Mouse (Mus musculus) left cerebral cortex, postnatal 36 days (tissue): ENCODE results near the gene Slfnl1. TPM values are rescaled to one million over a fixed set of nuclear protein-coding genes. Genes with fewer than 3 reads are reported as not detected.
A peak's percentile ranks its signal among the peaks of the same experiment; 100 is the strongest.

ENCODE experiments used
- DNase-seq, 2 experiments: peaks; one replicate each; pipeline ENCODE4 v3.0.0; 2021 to 2022; ENCODE audit warnings: low spot score in 2 of 2, mixed read lengths in 1 of 2
- intact Hi-C: fragments of 180-260 bp; cut with DNase I; formaldehyde crosslinking; loops from one replicate; pipeline ENCODE4 v1.15.1; 2025
- total RNA-seq, 2 experiments: library from RNA; stranded (reverse); gene quantifications; 2 replicates each; pipeline ENCODE4 v1.2.3; 2021

Gene Slfnl1
- total RNA-seq, result not detected

DNA sequence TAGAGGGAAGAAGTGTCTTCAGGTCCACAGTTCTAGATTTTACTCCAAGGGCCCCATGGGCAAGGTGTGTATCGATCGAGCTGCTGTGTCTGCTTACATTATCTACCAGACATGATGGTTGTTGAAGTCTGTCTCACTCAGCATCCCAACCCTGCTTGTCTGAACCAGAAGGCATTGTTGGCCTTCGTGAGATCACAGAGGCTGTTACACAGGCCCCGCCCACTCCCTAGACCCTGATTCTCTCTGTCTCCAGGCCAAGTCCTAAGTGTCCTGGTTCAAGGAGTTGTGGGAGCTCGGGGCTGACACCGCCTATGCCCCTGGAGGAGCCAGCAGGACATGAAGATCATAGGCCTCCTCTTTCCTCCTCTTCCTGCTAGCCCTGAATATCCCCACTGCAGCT is at the start of gene Slfnl1:
Gene Slfnl1, plus strand, starts transcription at position 246 of the 400 bp plus-strand sequence.
- intact Hi-C loops, result no loop called here
- DNase-seq, result no peak

DNA sequence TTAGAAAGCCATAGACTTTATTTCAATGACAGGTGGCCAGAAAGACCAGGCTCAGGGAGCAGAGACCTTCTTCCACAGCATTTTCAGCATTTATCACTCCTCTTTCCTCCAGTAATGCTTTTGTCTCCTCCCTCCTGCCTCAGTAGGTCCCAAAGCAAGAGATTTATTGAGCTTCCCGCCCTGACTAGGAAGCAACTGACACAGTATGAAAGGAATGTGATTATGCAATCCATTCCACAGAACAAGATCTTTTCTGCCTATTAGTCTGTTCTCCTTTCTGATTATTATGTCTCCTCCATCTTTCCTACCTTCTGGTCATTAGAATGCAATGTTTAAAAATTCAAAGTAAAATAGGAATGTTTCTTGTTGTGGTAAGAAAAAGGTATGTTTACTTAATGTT is 44.3 kb upstream of the Slfnl1 start:
- no peak for DNase-seq
- intact Hi-C loops, result no loop called here

DNA sequence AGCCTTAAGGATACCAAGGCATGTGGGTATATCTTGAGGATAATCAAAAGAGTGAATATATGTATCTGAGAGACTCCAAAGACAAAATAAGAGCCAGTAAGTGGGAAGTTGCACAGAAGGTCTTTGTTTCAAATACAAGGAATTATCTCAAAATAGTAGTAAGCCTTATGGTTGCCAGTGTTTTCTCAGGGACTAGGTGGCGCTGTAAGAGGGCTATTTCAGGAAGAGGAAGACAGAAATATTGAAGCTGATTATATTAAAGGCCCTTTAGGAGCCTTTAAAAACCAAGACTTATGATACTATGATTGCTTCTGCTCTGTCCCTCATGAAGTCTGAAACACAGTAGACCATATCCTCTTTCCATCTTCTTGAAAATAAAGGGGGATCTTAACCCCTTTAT is 25.1 kb upstream of the Slfnl1 start:
- DNase-seq, result no peak
- intact Hi-C loops, result no loop called here

DNA sequence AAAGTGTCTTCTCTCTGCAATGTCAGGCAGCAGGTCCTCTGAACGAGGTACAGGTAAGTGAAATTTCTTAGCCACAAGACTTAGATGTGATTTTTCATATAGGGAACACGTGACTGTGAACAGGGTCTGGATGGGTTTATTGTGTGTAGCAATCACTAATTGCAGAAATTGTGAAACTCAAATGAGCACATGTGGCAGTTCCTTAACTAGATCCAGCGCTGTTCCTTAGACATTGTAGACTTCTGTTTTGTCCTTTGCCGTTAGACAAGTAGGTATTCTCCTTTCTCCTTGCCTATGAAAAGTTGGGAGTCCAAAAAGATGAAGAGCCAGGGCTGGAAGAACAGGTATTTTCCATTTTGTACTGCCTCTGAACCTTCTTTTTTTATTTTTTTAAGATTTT is 20.8 kb upstream of the Slfnl1 start:
- no peak for DNase-seq
- intact Hi-C loops, result no loop called here

DNA sequence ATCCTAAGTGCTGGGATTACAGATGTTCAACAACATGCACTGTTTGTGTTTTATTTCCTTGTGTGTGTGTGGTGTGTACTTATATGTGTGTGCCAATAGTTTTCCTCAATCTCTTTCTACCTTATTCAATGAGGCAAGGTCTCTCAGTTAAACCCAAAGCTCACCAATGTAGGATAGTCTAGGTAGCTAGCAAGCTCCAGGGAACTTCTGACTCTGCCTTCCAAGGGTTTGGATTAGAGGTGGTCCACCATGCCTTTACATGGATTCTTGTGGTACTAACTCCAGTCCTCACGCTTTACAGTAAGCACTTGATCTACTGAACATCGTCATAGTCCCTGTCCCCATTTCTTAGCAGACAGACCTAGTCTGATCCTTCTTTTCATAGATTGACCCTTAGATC is 17.7 kb upstream of the Slfnl1 start:
- intact Hi-C loops, result no loop called here
- DNase-seq, result no peak

DNA sequence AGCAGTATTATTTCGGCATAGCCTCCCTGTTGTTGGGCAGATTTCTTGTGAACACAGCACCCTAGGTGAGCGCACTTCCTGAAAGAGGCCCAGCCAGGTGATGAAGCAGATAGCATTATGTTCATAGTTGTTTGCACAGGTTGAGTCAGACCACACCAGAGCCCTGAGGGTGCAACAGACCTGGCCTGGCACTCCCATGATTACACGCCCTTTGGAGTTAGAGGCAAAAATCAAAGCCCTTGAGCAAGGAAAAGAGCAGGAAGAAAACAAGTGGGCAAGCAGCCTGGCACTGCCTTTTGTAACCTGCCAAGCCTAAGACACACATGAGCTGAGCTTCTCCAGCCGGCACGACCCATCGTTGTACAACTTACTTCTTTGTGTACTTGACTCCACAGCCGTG is 15.5 kb upstream of the Slfnl1 start:
- no peak for DNase-seq
- intact Hi-C loops, result no loop called here

DNA sequence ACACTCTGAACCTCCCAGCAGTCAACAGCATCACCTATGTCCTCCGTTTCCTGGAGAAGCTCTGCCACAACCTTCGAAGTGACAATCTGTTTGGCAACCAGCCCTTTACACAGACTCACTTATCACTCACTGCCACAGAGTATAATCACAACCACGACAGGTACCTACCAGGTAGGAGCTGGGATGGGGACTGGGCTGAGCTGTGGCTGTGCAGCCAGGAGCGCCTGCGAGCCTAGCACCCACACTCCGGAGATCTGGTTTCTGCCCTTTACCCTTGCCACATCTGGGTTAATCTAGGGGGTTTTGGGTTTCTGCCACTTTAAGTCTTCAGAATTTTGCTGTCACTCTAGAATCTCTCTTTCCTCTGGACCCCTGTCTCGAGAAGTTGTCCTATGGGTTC is 15.1 kb upstream of the Slfnl1 start:
- no peak for DNase-seq
- intact Hi-C loops, result no loop called here

DNA sequence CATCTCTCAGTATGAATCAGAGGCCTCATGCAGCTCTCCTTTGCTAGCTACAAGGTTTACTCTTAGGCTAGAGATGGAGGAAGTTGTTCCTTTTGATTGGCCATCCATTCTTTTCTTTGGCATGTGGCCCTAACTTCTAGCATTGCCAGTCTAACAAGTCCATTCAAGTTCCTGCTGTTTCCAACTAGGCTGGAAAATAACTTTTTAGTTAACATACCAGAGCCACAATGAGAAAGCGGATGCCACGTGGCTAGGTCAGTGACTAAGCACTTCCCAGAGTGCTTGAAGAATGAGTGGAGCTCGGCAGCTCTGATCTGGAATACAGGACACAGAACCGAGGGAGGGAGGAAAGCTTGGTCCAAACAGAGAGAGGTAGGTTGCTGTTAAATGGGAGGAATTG is 14.7 kb upstream of the Slfnl1 start:
- no peak for DNase-seq
- intact Hi-C loops, result no loop called here

DNA sequence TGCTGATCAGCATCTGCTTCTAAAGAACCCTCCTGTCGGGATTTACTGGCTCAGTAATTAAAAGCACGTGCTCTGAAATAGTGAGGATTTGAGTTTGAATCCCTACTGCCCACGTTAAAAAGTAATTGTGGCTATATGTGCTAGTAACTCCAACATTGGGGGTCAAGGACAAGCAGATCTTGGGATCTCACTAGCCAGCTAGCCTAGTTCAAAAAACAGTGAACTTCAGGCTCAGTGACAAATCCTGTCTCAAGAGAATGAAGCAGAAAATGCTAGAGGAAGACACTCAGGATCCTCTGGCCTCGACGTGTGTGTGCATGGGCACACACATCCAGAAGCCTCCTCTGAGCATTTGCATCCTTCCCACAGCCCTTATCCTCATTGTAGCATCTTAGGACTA is 10.3 kb upstream of the Slfnl1 start:
- DNase-seq, result no peak
- intact Hi-C loops, result no loop called here

DNA sequence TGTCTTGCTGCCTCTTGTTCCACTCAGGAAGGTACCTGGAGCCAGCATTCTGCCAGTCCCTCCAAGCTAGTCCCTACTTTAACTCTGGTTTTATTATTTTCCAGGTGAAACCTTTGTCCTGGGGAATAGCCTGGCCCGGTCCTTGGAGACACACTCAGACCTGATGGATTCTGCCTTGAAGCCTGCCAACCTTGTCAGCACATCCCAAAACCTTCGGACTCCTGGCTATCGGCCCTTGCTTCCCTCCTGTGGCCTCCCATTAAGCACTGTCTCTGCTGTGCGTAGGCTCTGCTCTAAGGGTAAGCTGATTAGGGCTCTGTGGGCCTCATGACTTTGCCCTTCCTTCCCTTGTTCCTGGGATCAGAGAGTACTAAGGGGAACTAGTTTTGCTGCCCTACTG is 9.7 kb upstream of the Slfnl1 start:
- no peak for DNase-seq
- intact Hi-C loops, result no loop called here

DNA sequence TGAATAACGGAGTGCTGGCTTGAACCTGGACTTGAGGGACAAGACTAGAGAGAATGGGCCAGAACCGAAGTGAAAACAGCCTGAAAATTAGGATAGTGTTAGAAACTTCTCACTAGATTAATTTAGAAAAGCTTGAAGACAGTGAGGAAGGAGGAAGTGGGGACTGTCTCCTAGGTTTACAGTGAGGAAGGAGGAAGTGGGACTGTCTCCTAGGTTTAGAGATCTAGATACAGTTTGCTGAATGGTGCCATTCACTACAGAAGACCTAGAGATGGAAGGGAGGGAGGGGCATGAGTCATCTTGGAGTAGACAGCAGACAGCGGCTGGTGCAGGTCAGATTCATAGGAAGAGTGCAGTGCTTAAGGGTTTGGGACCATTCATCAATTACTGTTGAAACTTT is 8.9 kb upstream of the Slfnl1 start:
- intact Hi-C loops, result no loop called here
- no peak for DNase-seq

DNA sequence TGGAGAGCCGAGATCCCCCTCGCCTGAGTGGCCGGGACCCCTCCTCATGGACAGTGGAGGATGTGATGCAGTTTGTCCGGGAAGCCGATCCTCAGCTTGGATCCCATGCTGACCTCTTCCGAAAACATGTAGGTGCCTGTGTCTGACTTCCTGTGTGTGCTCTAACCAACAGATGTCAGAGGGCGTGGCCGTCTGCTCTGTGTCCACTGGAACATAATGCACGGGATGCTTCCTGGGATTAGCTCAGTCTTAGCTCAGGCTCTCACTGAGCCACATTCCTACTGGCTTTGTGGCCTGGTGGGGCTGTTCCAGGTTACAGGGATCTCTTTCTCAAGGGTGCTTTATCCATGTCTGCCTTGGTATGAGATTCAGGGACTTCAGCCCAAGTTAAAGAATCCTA is 3.9 kb upstream of the Slfnl1 start:
- intact Hi-C loops, result no loop called here
- DNase-seq, result no peak

DNA sequence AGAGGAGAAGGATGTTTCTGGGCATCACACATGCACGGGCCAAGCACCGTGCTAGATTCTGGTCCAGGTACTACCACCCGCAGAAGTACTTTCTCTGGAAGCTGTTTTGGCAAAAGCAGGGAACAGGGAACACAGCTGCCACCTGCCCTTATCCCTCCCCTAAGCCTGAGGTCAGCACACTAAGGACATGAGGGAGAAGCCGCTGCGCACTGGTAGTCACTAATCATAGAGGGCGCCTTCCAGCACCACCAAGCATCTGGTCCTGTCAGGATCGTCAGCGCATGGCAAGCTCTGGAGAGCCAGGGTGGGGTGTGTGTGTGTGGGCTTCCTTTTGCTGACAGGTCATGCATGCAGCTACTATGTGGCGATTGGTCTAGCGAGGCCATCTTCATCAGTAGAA is 6.6 kb downstream of the Slfnl1 start:
- intact Hi-C loops, result no loop called here
- no peak for DNase-seq

DNA sequence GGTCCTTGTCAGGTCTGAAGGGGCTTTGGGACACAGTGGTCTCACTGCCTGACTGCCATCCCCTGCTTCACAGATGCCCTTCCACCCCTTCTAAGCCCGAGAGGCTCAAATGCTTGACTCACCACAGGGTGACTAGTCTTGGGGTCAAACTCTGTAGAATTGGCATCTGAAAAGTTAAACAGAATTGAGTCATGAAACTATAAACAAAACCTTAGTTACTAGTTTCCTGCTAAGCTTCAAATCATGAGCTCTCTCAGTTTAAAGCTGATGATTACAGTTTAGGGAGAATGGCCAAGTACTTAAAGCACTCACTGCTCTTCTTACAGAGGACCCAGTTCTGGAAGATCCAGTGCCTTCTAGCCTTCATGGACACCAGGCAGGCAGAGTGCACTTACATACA is 12.9 kb downstream of the Slfnl1 start:
- no peak for DNase-seq
- intact Hi-C loops, result no loop called here

DNA sequence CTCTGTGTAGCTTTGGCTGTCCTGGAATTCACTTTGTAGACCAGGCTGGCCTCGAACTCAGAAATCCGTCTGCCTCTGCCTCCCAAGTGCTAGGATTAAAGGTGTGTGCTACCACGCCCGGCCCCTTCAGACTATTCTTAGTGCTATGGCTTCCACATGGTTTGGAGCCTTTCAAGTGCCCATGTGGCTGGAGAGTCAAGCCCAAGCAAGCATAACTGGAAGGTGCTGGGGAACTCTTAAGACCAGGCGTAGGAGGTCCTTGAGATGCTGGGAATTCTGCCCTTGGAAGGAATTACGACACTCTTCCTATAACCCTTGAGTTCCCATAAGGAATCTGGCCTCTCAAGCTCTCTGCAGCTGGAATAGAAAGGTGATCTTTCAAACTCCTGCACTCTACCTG is 24.6 kb downstream of the Slfnl1 start:
- DNase-seq, result no peak
- intact Hi-C loops, result no loop called here

DNA sequence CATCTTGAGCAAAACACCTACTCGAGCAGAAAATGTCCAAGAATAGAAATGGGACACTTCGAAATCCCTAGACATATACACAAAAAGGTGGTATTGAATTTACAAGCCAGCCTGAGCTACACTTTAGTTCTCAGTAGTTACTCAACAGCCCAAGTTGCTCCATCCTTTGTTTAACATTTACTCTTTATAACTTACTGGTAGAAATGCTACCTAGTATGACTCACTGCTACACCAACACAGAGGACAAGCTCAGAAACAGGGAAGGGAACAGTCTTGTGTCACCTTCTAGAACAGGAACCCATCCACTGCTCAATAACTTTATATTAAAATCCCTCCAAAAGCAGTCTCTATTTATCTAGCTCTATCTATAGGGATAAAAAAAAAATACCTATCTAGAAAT is 33.7 kb downstream of the Slfnl1 start:
- no peak for DNase-seq
- intact Hi-C loops, result no loop called here

DNA sequence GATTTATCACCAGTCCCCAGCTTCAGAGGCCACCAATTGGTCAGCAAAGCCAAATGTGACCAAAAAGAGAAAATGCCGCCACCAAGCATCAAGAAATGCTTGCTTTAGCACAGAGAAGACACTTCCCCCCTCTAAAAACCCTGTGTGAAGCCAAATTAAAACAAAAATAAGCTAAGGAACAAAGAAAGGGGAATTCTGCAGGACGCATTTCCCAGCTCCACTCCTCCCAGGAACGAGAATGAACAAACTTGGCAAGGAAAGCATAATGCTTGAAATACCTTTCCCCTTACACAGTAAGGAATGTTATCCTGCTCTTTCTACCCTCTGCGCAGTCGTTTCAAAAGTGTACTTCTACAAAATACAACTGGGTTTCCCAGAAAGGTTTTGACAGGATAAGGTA is 36.0 kb downstream of the Slfnl1 start:
- intact Hi-C loops, result no loop called here
- DNase-seq, result no peak

DNA sequence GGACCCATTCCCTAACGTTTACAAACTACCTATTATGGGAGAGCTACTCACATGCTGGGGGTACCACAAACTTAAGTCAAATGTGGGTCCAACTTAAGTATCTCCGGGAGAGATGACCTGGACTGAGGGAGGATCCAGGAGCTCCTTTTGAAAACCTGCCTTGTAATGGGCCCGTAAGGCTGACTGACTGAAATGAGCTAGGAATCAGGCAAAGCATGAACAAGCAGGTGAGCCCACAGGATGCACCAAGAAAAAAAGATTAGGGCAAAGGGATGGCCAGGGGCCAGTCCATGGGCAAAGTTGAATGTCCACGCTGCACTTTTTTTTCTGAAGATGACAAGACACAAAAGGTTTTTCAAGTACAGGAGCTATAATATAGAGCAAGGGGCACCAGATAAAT is 37.0 kb downstream of the Slfnl1 start:
- intact Hi-C loops, result no loop called here

DNA sequence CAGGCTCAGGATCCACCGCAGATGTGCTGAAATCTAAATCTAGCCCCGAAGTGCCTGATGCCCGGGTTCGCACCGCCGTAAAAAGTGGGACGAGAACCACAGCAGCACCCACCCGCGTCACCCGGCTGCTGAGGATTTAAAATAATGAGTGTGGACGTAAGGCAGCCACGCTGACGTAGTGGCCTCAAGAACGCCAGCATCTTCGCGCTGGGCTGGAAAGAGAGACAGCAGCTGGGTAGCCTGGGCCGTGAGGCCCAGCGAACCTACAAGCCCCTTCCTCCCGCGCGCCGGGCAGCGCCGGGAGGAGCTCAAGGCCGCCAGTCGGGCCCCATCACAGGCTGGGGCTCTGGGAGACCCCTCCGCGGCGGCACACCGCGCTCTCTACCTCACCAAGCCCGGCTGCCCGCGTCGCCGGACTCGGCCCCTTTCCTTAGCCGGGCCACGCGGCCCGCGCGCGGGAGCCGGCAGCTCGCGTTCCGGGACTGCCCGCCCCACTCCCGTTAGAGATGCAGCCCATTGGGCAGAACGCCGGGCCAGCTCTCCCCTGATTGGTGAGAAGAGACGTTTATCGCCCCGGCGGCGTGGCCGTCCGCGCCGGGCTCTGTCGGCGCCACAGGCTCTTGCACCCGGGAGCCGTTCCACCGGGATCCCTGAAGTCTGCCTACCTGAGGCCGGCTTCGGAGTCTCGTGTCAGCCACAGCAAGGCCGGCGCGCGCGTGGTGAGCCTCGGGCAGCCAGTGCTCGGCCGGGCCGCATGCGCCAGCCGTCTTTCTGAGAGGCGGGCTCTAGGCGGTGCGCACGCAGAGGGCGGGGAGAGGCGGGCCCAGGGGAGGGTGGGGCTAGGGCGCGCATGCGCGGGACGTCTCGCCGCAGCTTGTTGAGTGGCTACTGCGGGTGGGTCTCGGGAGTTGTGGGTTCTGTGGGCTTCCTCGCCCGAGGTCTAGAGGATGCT is 37.7 kb downstream of the Slfnl1 start, which contains the start of gene Ctps:
Gene Ctps, minus strand, starts transcription at position 791 of the 952 bp plus-strand sequence.
- DNase-seq, result peak; percentile 95
- intact Hi-C loops, result no loop called here

More for the DNA sequence above, 37.0 kb downstream of the Slfnl1 start:
- no peak for DNase-seq

DNA sequence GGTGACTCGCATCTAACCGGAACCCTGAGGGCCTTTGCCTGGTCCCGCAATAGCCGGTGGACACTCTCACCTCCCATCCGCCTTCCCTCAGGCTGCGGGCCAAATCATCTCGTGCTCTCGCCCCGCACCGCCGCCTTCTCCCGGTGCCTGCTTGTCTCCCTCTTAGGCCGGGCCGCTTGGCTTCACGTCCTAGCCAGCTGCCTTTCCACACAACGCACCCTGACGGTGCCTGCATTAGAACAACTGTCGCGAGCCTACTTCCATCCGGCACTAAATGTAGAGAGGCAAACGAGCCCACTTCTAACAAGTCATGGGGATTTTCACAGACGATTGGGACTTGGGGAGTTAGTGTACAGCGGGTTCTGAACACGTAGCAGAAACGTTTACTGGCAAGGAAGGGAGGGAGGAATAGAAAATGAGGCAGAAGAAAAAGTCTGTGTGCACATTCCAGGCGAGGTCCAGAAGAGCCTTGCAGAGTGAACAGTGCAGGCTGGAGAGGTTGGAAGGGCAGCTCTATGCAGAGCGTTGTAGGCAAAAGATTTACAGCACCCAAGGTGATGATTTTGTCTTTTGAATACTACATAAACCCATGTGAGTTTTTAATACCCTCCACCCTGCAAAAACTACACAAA is 38.5 kb downstream of the Slfnl1 start:
- intact Hi-C loops, result no loop called here

DNA sequence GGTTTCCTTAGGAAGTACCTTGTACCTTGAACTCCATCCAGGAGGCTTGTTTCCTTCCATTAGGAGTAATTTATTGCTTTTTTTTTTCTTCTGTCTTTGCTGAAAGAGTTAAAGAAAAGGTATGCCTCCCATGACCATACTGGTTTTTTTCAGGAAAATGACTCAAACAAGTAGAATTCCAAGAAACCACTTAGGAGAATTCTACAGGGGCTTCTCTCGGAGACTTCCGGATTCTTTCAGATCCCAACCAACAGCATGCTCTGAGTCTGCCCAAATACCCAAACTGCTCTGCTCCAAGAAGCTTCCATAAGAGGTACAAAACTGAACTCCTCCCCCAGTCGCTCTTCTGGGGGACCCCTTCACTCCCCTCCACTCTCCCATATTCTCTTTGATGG is 39.0 kb downstream of the Slfnl1 start:
- no peak for DNase-seq
- intact Hi-C loops, result no loop called here

More for the DNA sequence above, 38.5 kb downstream of the Slfnl1 start:
- no peak for DNase-seq
